Mouse (Mus musculus): Measurements from ENCODE around the gene Pid1. TPM values are rescaled to one million over a fixed set of nuclear protein-coding genes. Genes with fewer than 3 reads are reported as not detected.

Pid1 gene
- polyA plus RNA-seq, 1 experiment: 2.8 TPM

DNA sequence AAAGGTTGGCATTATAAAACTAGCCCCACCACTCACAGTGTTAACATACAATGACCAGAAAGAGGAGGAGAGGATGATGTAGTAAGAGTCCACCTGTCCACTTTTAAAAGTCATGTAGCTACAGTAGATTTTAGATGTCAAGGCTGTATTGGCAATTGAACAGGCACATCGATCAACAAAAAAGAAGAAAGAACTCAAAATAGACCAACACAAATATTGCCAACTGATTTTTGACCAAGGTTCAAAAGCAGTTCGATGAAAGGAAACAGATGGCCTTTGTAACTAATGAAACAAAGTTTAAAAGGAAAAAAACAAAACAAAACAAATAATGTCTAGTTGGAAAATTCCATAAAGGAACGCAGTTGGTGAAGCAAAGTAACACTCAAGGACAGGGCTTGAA, 35.7 kb upstream of the Pid1 start:
- no peak overlapping the region for H3K4me3 ChIP-seq (ENCODE audit: low read depth, low read length)
- 74% methylated on average over 3 of the region's 3 CpGs for WGBS
- no peaks in the 10 kb centered on the region for H3K4me1 ChIP-seq (ENCODE audit: control insufficient read depth, insufficient read depth, insufficient read length, low read length)
- TF ChIP-seq POLR2A (IDR thresholded peaks at IDR 0.05; ENCODE audit: low read depth, low read length): no peak
- TF ChIP-seq CTCF (IDR thresholded peaks at IDR 0.05; ENCODE audit: extremely low read depth, insufficient read length, insufficient replicate concordance, low read depth, low read length): no peak
- no peaks in the 10 kb centered on the region for H3K36me3 ChIP-seq (ENCODE audit: control insufficient read depth, insufficient read depth, low read length)
- no peaks in the 10 kb centered on the region for H3K27me3 ChIP-seq (ENCODE audit: control insufficient read depth, insufficient read depth, low read length)
- H3K27ac ChIP-seq (ENCODE audit: insufficient read depth, low read depth, low read length): no peak overlapping the region

DNA sequence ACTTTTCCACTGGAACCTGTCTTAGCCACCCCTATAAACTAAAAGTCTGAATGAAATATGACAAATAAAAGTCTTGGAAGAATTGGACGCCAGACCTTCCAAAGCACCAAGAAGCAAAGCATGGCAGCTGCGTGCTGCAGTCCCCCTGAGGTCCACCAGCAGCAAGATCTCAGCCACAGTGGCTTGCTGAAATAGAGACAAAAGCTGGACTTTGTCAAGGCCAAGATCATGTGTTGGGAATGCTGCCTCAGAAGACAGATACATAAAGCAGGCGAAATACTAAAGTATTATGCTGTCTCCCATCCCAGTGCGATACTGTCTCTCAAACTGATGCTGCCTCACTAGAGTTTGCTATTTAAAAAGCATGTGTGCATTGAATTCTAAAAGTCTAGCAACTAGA, 35.1 kb upstream of the Pid1 start:
- WGBS: 90% methylated on average over 4 of the region's 4 CpGs
- TF ChIP-seq POLR2A (IDR thresholded peaks at IDR 0.05; ENCODE audit: low read depth, low read length): no peak
- TF ChIP-seq CTCF (IDR thresholded peaks at IDR 0.05; ENCODE audit: extremely low read depth, insufficient read length, insufficient replicate concordance, low read depth, low read length): no peak
- Histone ChIP-seq H3K27me3 (ENCODE audit: control insufficient read depth, insufficient read depth, low read length) (no peaks in the 10 kb centered on the region), H3K27ac (ENCODE audit: insufficient read depth, low read depth, low read length) (no peak overlapping the region), H3K36me3 (ENCODE audit: control insufficient read depth, insufficient read depth, low read length) (no peaks in the 10 kb centered on the region), H3K4me1 (ENCODE audit: control insufficient read depth, insufficient read depth, insufficient read length, low read length) (no peaks in the 10 kb centered on the region), H3K4me3 (ENCODE audit: low read depth, low read length) (no peak overlapping the region)

- H3K4me3 ChIP-seq (ENCODE audit: low read depth, low read length): no peak overlapping the region
- no peak for TF ChIP-seq POLR2A (IDR thresholded peaks at IDR 0.05; ENCODE audit: low read depth, low read length)
- TF ChIP-seq CTCF (IDR thresholded peaks at IDR 0.05; ENCODE audit: extremely low read depth, insufficient read length, insufficient replicate concordance, low read depth, low read length): no peak
- H3K36me3 ChIP-seq (ENCODE audit: control insufficient read depth, insufficient read depth, low read length): no peaks in the 10 kb centered on the region
- WGBS: 66% methylated on average over 3 of the region's 3 CpGs
- no peak overlapping the region for H3K27ac ChIP-seq (ENCODE audit: insufficient read depth, low read depth, low read length)
- no peaks in the 10 kb centered on the region for H3K27me3 ChIP-seq (ENCODE audit: control insufficient read depth, insufficient read depth, low read length)
- H3K4me1 ChIP-seq (ENCODE audit: control insufficient read depth, insufficient read depth, insufficient read length, low read length): no peaks in the 10 kb centered on the region
Measured at GRCm38 (mm10) chr1:84396787-84397186, 32.8 kb upstream of the Pid1 start.

DNA sequence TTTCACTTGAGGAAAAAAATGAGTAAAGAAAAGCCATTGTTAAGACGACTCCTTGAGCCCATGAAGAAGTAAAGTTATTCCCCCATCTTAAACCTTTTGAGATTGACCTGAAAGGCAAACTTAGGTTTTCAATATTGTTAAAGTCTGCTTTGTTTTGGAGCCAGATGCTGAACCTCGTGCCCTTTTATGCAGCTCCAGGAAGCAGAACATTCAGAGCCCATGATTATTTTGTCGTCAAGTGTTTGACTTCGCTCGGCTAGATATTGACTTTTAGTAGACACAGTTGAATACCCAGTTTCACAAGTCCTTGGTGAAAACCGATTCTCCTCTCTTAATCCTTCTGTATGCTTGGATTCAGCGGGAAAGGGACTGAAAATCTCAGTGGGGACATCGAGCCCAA, 31.9 kb upstream of the Pid1 start:
- no peak for TF ChIP-seq POLR2A (IDR thresholded peaks at IDR 0.05; ENCODE audit: low read depth, low read length)
- TF ChIP-seq CTCF (IDR thresholded peaks at IDR 0.05; ENCODE audit: extremely low read depth, insufficient read length, insufficient replicate concordance, low read depth, low read length): no peak
- H3K27me3 ChIP-seq (ENCODE audit: control insufficient read depth, insufficient read depth, low read length): no peaks in the 10 kb centered on the region
- H3K36me3 ChIP-seq (ENCODE audit: control insufficient read depth, insufficient read depth, low read length): no peaks in the 10 kb centered on the region
- no peak overlapping the region for H3K4me3 ChIP-seq (ENCODE audit: low read depth, low read length)
- WGBS: 72% methylated on average over 8 of the region's 8 CpGs
- no peak overlapping the region for H3K27ac ChIP-seq (ENCODE audit: insufficient read depth, low read depth, low read length)
- no peaks in the 10 kb centered on the region for H3K4me1 ChIP-seq (ENCODE audit: control insufficient read depth, insufficient read depth, insufficient read length, low read length)

DNA sequence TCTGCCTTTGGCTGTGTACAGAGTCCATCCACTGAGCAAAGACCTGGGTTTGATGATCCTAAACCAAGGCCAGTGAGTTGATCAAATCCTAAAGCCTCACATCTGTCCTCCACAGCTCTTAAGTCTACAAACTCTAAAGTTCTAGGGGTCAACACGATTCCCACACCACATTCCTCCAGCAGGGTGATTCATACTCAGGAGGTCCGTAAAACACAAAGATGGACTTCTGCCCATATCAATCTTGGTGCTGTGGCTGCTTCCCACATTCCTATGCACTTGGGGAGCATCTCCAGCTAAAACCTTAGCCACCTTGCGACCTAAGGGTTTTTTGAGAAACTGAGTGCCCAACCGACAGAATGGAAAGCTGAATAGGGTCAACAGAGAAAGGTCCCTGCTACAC, 27.0 kb upstream of the Pid1 start:
- TF ChIP-seq POLR2A (IDR thresholded peaks at IDR 0.05; ENCODE audit: low read depth, low read length): no peak
- no peak for TF ChIP-seq CTCF (IDR thresholded peaks at IDR 0.05; ENCODE audit: extremely low read depth, insufficient read length, insufficient replicate concordance, low read depth, low read length)
- WGBS: 90% methylated on average over 4 of the region's 4 CpGs
- H3K4me3 ChIP-seq (ENCODE audit: low read depth, low read length): no peak overlapping the region
- H3K36me3 ChIP-seq (ENCODE audit: control insufficient read depth, insufficient read depth, low read length): no peaks in the 10 kb centered on the region
- H3K27ac ChIP-seq (ENCODE audit: insufficient read depth, low read depth, low read length): no peak overlapping the region
- H3K4me1 ChIP-seq (ENCODE audit: control insufficient read depth, insufficient read depth, insufficient read length, low read length): no peaks in the 10 kb centered on the region
- H3K27me3 ChIP-seq (ENCODE audit: control insufficient read depth, insufficient read depth, low read length): no peaks in the 10 kb centered on the region

DNA sequence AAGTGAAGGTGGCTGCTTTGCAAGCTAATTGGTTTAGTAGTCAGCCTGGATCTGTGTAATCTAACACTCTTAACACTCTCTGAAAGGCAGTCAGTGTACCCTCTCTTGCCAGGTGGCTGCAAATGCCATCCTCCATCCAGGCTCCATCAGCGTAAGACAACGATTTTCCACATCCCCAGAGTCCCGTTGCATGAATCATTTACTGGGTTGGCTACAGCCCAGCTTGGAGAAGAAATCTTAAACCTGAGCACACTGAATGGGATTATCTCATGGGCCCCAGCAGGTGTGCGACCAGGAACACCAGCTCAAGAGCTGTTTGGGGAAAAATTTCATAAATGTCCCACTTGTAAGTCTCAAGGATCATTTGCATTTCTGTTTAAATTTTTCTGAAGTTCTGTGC, 23.6 kb upstream of the Pid1 start:
- H3K36me3 ChIP-seq (ENCODE audit: control insufficient read depth, insufficient read depth, low read length): no peaks in the 10 kb centered on the region

DNA sequence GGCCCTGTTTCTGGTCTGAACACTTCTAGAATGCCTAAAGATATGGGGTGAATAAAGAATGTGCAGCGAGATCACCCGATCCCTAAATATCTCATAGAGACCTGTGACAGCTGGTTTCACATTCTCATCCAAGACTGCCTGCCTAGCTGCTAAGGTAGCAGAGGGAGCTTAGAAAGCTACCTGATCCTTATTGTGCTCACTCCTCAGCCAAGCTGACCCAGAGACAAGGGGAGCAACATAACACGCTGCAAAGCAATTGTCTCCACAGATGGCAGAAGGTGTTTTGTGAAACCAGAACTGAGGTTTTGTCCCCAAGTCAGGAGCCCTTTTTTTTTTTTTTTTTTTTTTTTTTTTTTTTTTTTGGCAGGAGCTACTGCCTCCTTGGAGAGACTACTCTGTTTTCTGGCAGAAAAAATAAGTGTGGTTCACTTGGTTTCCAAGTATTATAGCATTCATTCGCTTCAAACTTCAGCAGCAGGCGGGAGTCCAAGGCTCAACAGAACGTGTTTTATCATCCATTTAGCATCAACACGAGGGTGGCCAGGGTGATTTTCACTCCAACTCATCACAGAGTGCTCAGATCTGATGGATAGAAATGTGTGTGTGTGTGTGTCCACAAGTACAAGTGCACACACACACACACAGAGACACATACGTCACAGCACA, 22.6 kb upstream of the Pid1 start:
- 78% methylated on average over 8 of the region's 8 CpGs for whole genome bisulfite sequencing
- TF ChIP-seq CTCF (IDR thresholded peaks at IDR 0.05; ENCODE audit: extremely low read depth, insufficient read length, insufficient replicate concordance, low read depth, low read length): no peak
- no peaks in the 10 kb centered on the region for H3K4me1 ChIP-seq (ENCODE audit: control insufficient read depth, insufficient read depth, insufficient read length, low read length)
- no peaks in the 10 kb centered on the region for H3K36me3 ChIP-seq (ENCODE audit: control insufficient read depth, insufficient read depth, low read length)
- H3K27ac ChIP-seq (ENCODE audit: insufficient read depth, low read depth, low read length): no peak overlapping the region
- H3K4me3 ChIP-seq (ENCODE audit: low read depth, low read length): no peak overlapping the region
- no peaks in the 10 kb centered on the region for H3K27me3 ChIP-seq (ENCODE audit: control insufficient read depth, insufficient read depth, low read length)

More for the DNA sequence above, 23.6 kb upstream of the Pid1 start:
- TF ChIP-seq CTCF (IDR thresholded peaks at IDR 0.05; ENCODE audit: extremely low read depth, insufficient read length, insufficient replicate concordance, low read depth, low read length) (no peak), POLR2A (IDR thresholded peaks at IDR 0.05; ENCODE audit: low read depth, low read length) (no peak)
- H3K27me3 ChIP-seq (ENCODE audit: control insufficient read depth, insufficient read depth, low read length): no peaks in the 10 kb centered on the region
- H3K27ac ChIP-seq (ENCODE audit: insufficient read depth, low read depth, low read length): no peak overlapping the region
- H3K4me1 ChIP-seq (ENCODE audit: control insufficient read depth, insufficient read depth, insufficient read length, low read length): no peaks in the 10 kb centered on the region
- 46% methylated on average over 4 of the region's 4 CpGs for WGBS
- H3K4me3 ChIP-seq (ENCODE audit: low read depth, low read length): no peak overlapping the region

Measured in small intestine, adult 2 months (tissue).